Mouse (Mus musculus): Measurements from ENCODE around the gene Tmem100. TPM values are rescaled to one million over a fixed set of nuclear protein-coding genes. Genes with fewer than 3 reads are reported as not detected.

Gene Tmem100
- total RNA-seq (2015; ENCODE audit: low replicate concordance) (0.84 TPM in 1 of 2 replicates, not detected in the other), total RNA-seq (2017; ENCODE audit: low replicate concordance) (not detected in 2 replicates)

DNA sequence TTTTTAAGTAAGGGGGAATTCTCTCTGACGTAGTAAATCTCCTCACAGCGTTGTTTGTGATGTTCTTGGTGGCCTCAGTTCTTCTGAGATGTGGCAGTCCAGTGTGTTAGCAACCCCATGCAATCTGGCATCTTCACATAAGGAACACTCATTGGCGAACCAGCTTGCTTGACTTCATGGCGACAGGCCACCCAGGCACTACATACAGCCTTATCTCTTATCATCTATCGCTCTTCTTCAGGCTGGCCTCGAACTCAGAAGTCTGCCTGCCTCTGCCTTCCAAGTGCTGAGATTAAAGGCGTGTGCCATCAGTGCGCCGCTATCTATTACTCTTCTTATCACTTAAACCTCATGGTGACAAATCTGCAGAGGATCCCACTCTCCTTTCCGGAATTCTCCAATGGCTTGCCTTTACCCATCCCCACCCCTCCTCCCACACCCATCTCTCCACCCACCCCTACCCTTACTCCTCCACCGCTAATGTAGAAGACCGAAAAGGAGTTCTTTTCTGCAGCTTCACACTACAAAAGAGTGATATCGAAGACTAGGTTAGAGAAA lies at the start of gene Tmem100:
TSS of gene Tmem100 (plus strand) at position 508 of the 558 bp plus-strand sequence.
- ATAC-seq (replicated peaks; ENCODE audit: low FRiP score, poor library complexity, severe bottlenecking): no peak

GRCm38 (mm10) chr11:89982918-89983317 lies 47.2 kb upstream of the Tmem100 start:
- no peak for ATAC-seq (replicated peaks; ENCODE audit: low FRiP score, poor library complexity, severe bottlenecking)

DNA sequence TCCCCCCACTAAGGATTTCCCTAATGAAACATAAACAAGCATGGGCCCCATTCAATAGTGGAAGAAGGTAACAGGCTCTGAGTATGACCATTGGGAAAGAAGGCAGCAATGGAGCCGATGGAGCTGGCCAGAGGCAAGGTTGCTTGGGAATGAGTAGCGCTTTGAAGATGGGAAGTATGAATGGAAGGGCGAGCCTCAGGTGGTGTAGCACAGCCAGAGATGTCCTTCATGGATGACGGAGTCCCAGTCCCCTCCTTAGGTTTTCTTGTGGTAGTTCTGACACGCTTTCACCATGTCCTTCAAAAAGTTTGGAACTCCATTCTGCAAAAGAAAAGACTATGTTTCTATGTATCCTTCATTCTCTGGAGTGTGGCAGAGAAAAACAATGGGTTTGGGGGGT lies 45.7 kb upstream of the Tmem100 start:
- ATAC-seq (replicated peaks; ENCODE audit: low FRiP score, poor library complexity, severe bottlenecking): no peak

DNA sequence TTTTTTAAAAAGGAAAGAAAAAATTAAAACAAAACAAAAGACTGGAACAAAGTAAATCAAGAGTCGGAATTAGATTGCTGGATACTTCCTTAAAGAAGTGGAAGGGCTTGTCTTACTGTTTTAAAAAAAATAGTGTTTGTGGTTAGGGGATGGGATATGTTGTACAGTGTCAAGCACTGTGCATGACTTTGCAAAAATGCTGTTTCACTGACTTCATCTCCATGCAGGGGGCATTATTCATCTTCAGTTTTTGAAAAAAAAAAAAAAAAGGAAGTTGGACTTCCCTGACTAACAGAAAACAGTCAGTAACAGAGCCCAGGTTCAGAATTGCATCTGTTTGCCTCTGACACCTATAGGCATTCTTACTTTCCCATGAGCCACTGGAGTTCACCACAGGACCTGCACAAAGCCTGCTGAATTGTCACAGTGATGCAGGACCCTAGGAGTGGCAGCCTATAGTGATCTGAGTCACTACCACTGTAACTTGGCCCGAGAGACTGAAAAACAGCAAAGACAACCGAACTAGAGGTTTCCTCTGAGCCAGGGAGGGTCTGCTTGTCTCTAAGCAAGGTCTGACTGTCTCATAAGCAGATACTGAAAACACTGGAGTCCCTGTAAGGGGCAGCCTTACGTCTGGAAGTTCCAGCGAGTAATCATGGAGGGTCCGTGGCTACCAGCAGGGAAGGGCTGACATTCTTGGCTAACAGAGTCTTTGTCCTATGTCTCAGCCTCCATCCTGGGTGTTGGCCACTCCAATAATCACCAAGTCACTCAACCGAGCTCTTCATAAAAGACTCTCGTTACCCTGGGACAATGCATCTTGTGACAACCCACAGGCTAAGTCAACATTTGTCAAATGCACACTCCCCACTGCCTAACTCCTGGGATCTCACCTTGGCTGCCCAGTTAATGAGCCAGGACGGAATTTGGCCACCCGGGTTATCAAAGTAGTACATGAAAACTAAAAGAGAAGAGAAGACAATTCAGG lies 44.7 kb upstream of the Tmem100 start:
- ATAC-seq (replicated peaks; ENCODE audit: low FRiP score, poor library complexity, severe bottlenecking): no peak

DNA sequence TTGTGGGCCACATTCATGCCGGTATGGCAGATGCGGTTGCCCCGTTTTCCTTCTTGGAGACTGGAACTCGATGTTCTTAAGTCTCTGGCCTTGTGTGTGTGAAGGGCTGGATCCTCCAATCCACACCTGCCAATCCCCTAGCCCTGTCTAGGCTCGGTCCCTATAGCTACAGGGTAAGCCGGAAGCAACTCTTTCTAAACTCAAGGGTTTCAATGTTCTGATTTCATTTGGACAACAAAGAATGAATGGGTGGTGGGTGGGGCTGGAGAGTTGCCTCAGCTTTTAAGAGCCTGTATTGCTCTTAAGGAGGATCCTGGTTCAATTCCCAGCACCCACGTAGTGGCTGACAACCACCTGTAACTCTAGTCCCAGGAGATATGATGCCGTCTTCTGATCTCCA lies 43.6 kb upstream of the Tmem100 start:
- no peak for ATAC-seq (replicated peaks; ENCODE audit: low FRiP score, poor library complexity, severe bottlenecking)

- ATAC-seq (replicated peaks; ENCODE audit: low FRiP score, poor library complexity, severe bottlenecking): no peak
Measured at GRCm38 (mm10) chr11:89988936-89989589, 41.1 kb upstream of the Tmem100 start.

GRCm38 (mm10) chr11:89991661-89992060 lies 38.5 kb upstream of the Tmem100 start:
- ATAC-seq (replicated peaks; ENCODE audit: low FRiP score, poor library complexity, severe bottlenecking): no peak

DNA sequence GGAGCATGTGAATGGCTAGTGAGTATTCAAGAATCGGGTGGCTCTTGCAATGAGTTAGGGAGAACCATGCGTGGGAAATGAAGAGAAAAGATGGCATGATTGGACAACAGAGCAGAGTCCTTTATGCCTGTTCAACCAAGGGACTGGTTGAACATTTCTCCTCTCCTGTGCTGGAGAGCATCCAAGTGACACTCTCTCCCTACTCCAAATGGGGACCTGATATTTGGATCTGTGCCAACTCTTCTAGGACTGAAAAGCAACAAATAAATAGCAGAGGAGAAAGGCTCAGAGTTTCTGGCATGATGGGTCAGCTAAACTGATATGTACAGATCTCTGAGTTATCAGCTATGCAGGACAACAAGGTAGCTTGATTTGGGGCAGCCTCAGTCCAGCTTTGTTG lies 35.4 kb upstream of the Tmem100 start:
- ATAC-seq (replicated peaks; ENCODE audit: low FRiP score, poor library complexity, severe bottlenecking): no peak

DNA sequence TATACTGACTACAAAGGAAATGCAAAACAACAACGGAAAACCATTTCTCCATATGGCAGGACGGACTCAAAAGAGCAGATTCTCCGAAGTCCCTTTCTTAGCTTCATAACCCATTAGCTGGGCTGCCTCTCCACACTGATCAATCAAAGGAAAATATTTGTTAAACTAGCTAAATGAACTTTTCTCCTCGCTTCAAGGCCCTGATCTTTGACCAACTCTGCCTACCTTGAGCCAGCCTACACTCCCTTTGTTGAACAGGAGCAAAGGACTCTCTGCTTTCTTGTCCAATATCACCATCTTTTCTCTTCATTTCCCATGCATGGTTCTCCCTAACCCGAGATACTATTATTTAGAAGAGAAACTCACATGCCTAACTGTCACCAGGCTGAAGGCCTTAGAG lies 34.6 kb upstream of the Tmem100 start:
- ATAC-seq (replicated peaks; ENCODE audit: low FRiP score, poor library complexity, severe bottlenecking): no peak

- no peak for ATAC-seq (replicated peaks; ENCODE audit: low FRiP score, poor library complexity, severe bottlenecking)
Measured at GRCm38 (mm10) chr11:89996406-89996805, 33.7 kb upstream of the Tmem100 start.

DNA sequence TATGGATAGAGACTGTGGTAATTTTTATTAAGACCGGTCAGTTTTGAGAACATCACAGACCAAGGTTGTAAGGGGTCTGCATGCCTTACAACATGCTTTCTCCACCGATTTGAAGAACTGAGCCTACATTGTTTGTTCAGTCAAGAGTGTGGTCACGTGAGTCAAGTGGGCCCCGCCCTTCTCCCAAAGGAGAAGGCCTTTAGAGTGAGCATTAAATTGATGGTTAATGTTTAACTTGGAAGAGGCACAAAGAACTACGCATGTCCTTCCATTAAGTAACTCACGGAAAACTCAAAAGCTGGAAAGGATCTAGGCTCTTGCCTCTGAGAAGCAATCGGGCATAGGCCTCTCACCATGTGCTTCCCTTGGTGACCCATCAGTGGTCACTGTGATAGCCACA lies 33.3 kb upstream of the Tmem100 start:
- no peak for ATAC-seq (replicated peaks; ENCODE audit: low FRiP score, poor library complexity, severe bottlenecking)

DNA sequence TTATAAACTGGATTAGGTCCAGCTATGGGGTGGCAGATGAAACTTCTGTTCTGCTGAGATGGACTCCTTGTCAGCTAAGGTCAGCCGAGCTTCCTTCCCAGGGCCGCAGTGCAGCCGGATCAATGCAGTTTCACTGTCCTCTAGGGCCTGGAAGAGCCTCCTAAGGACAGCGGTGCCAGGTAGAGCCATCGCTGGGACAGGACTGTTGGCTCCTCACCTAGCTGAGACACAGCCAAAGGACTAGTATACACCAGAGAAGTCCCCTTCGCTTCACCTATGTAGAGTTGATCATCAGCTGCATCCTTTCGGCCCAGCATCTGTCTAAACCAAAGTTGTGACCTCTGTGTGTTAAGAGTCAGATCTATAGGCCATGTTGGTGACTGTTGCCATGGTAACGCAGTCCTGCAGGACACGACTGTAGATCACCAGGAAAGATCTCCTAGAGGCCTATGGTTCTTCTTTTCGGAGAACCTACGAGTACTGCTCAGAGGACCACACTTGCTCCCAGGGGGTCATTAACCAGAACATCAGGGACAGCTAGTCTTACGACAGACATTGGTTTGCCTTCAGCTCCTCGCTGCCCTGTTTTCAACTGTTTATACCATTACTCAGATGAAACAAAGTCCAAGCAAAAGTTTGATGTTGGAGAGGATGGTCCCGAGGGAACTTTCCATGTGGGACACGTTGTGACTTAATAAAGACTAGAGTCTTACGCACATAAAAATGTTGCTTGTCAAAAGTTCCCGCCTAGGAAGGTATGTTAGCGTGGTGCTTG lies 31.0 kb upstream of the Tmem100 start:
- no peak for ATAC-seq (replicated peaks; ENCODE audit: low FRiP score, poor library complexity, severe bottlenecking)

- ATAC-seq (replicated peaks; ENCODE audit: low FRiP score, poor library complexity, severe bottlenecking): no peak
Measured at GRCm38 (mm10) chr11:90000666-90001065, 29.5 kb upstream of the Tmem100 start.

DNA sequence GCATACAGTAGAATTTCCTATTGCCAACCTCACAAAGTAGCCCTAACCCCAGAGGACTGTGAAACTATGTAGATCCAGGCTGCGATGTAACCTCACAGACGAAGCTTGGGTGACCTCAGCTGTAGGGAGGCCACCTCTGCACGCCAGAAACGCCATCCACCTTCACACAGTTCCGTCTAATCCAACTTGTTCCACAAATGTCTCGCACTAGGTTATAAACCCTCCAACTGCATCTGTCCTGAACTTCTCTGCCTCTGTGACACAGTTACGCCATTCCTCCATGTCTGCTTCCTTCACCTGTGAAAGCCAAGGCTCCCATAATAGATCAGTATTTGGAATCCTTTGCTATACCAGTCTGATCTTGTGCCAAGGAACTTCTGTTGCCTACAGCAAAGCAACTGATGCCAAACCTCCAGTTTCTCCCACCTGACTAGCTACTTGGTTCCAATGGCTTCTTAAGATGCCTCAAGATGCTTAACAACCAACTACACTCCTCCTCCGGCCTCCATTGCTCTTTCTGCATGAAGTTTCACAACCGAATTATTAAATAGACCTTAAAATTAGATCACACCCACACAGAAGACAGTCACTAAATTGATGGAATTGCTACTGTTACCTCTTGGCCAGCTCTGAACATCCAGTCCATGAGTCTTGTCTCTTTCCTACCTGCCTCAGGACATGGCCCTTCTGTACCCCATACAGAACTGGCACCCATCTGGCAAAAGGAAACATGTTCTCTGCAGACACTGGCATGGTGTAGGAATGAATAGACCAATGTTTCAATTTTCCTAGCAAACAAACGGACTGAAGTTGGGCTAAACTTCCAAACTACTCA lies 28.5 kb upstream of the Tmem100 start:
- ATAC-seq (replicated peaks; ENCODE audit: low FRiP score, poor library complexity, severe bottlenecking): no peak

GRCm38 (mm10) chr11:90002231-90002986 lies 27.7 kb upstream of the Tmem100 start, which contains the start of gene Pctp:
TSS of gene Pctp (minus strand) at chr11:90002894.
- peak; percentile 97 for ATAC-seq (replicated peaks; ENCODE audit: low FRiP score, poor library complexity, severe bottlenecking)

- ATAC-seq (replicated peaks; ENCODE audit: low FRiP score, poor library complexity, severe bottlenecking): no peak
Measured at GRCm38 (mm10) chr11:90002987-90003348, 27.2 kb upstream of the Tmem100 start.

- no peak for ATAC-seq (replicated peaks; ENCODE audit: low FRiP score, poor library complexity, severe bottlenecking)
Measured at GRCm38 (mm10) chr11:90003386-90003785, 26.8 kb upstream of the Tmem100 start.

DNA sequence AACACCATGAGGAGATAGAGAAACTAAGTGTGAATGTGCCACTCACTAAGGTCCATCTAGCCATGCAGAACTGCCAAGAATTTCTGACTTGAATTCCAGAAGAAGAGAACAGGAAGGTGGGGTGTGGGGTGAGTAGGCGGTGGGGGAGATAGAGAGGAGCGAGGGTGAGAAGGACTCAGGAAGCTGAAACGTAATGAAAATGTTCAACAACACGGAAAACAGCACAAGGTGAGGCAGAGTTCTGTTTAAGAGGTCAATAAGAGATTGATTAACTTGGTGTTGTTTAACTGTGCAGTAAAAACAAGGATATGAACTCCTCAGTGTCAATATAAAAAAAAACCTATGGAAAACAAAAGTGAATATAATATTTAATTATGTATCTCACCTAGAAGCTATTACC lies 24.0 kb upstream of the Tmem100 start:
- ATAC-seq (replicated peaks; ENCODE audit: low FRiP score, poor library complexity, severe bottlenecking): no peak
